22 mouse cellular contexts compared by ENCODE assay signal in the genomic region with DNA sequence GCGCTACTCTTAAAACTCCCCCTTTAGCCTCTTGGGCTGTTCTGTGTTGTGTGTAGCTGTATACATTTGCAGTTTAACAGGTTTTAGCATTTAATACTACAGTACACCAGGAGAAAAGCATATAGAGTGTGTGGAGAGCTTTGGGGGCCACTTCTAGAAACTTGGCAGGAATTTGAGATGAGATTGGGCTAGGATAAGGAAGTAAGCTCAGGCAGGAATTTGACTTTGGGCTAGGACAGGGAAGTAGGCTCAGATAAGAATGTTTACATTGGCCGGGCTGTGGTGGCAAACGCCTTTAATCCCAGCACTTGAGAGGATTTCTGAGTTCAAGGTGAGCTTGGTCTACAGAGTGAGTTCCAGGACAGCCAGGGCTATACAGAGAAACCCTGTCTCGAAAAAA. TPM values are rescaled to one million over a fixed set of nuclear protein-coding genes. Genes with fewer than 3 reads are reported as not detected.
DNase-seq lines count a peak whose midpoint lies in the region; ATAC-seq and TF ChIP-seq lines count a peak whose summit lies in the region.
"Had no signal": no experiment of that assay in that cellular context is flagged by ENCODE, and none has a peak within 500 bp of the region (broad histone marks: within the 10 kb centered on the region; RNA-seq: fewer than 3 reads in every experiment).

No protein-coding gene starts in this region.

- H3K4me1 ChIP-seq in lung, embryonic 14.5 days (ENCODE audit: insufficient read depth) = no peaks in the 10 kb centered on the region
- H3K4me1 ChIP-seq in lung, adult 2 months (ENCODE audit: control insufficient read depth, insufficient read depth, low read length) = no peaks in the 10 kb centered on the region
- H3K4me1 ChIP-seq in lung, embryonic 16.5 days (replicated peaks; ENCODE audit: control insufficient read depth, insufficient read depth, low read length) = no peaks in the 10 kb centered on the region
- H3K4me1 ChIP-seq: embryonic facial prominence, embryonic 10.5 days; embryonic facial prominence, embryonic 12.5 days; forebrain, embryonic 13.5 days; forebrain, embryonic 15.5 days had no signal

- peaks cover 10% of the 10 kb centered on the region; the same call in 1 of the 2 replicates for H3K36me3 ChIP-seq in lung, embryonic 14.5 days (ENCODE audit: insufficient read depth)
- H3K36me3 ChIP-seq in lung, embryonic 16.5 days (ENCODE audit: control insufficient read depth, insufficient read depth, low read length) = no peaks in the 10 kb centered on the region

- H3K27ac ChIP-seq in lung, embryonic 14.5 days (ENCODE audit: low read depth) = no peak overlapping the region
- no peak overlapping the region for H3K27ac ChIP-seq in lung, embryonic 16.5 days (ENCODE audit: low read length)
- H3K27ac ChIP-seq: embryonic facial prominence, embryonic 10.5 days; embryonic facial prominence, embryonic 12.5 days; forebrain, embryonic 13.5 days; forebrain, embryonic 15.5 days had no signal

- no peak for ATAC-seq in lung, embryonic 14.5 days (ENCODE audit: insufficient read depth)
- ATAC-seq in lung, embryonic 16.5 days (ENCODE audit: low read depth) = peak; percentile 67
- ATAC-seq: activated CD4-positive, CD25-positive, alpha-beta regulatory T cell, adult 4 months; forebrain, embryonic 13.5 days; forebrain, embryonic 15.5 days; forebrain, postnatal 0 days; Patski had no signal

- H3K4me2 ChIP-seq in lung, embryonic 14.5 days = no peak overlapping the region
- H3K4me2 ChIP-seq in lung, embryonic 16.5 days (ENCODE audit: low read depth, low read length) = no peak overlapping the region
- H3K4me2 ChIP-seq: embryonic facial prominence, embryonic 12.5 days; forebrain, embryonic 13.5 days; forebrain, embryonic 15.5 days had no signal

- H3K4me3 ChIP-seq in lung, embryonic 14.5 days (ENCODE audit: low read depth, low read length) = no peak overlapping the region
- no peak overlapping the region for H3K4me3 ChIP-seq in lung, adult 2 months (replicated peaks; ENCODE audit: extremely low read depth, low read depth, low read length)
- no peak overlapping the region for H3K4me3 ChIP-seq in lung, embryonic 16.5 days (ENCODE audit: low read length)
- H3K4me3 ChIP-seq: embryonic facial prominence, embryonic 10.5 days; embryonic facial prominence, embryonic 12.5 days; forebrain, embryonic 13.5 days; forebrain, embryonic 15.5 days had no signal

- no peak for TF ChIP-seq POLR2A in lung, adult 2 months (IDR thresholded peaks at IDR 0.05; ENCODE audit: borderline replicate concordance, extremely low read depth, low read depth, low read length)

- peak; percentile 7 for DNase-seq in lung, embryonic 14.5 days
- no peak for DNase-seq in lung, adult 2 months
- DNase-seq in lung, postnatal 4 days = no peak
- DNase-seq in R1 (ENCODE audit: low read depth, low spot score) = peak; percentile 58
- DNase-seq in ovary, postnatal 36 days (ENCODE audit: low spot score) = no peak
- no peak for DNase-seq in thymus, adult 18-20 months
- DNase-seq: adrenal gland, adult 8-10 months; adrenal gland, postnatal 14 days; adrenal gland, postnatal 36 days; cerebellum, adult 11-12 months; cerebellum, adult 2 months; cerebellum, adult 9-10 months; cerebellum, postnatal 10 days; cerebellum, postnatal 25 days; forebrain, postnatal 0 days had no signal

- no peak for TF ChIP-seq CTCF in lung, embryonic 14.5 days (IDR thresholded peaks at IDR 0.05; ENCODE audit: low read depth)
- TF ChIP-seq CTCF in lung, adult 2 months (IDR thresholded peaks at IDR 0.05; ENCODE audit: insufficient read depth, low read length) = no peak

- 37% methylated on average over 4 of the region's 4 CpGs for WGBS in lung, embryonic 14.5 days
- 45% methylated on average over 4 of the region's 4 CpGs for WGBS in lung, adult 2 months
- 39% methylated on average over 4 of the region's 4 CpGs for WGBS in lung, embryonic 16.5 days

- H3K9me3 ChIP-seq in lung, embryonic 14.5 days (ENCODE audit: low read depth, low read length) = no peaks in the 10 kb centered on the region
- no peaks in the 10 kb centered on the region; the same call in 1 of the 2 replicates for H3K9me3 ChIP-seq in lung, embryonic 16.5 days (ENCODE audit: control insufficient read depth, low read length)
- H3K9me3 ChIP-seq: embryonic facial prominence, embryonic 10.5 days; embryonic facial prominence, embryonic 12.5 days; forebrain, embryonic 13.5 days; forebrain, embryonic 15.5 days had no signal

- no peaks in the 10 kb centered on the region for H3K27me3 ChIP-seq in lung, embryonic 14.5 days (ENCODE audit: insufficient read depth, low read length)
- no peaks in the 10 kb centered on the region for H3K27me3 ChIP-seq in lung, embryonic 16.5 days (ENCODE audit: control insufficient read depth, insufficient read depth, low read depth, low read length)
- H3K27me3 ChIP-seq: embryonic facial prominence, embryonic 12.5 days; forebrain, embryonic 13.5 days; forebrain, embryonic 15.5 days; Patski had no signal

- H3K9ac ChIP-seq in lung, embryonic 14.5 days = no peak overlapping the region
- no peak overlapping the region for H3K9ac ChIP-seq in lung, embryonic 16.5 days (ENCODE audit: low read length)
- H3K9ac ChIP-seq: embryonic facial prominence, embryonic 12.5 days; forebrain, embryonic 13.5 days; forebrain, embryonic 15.5 days; forebrain, postnatal 0 days had no signal

RNA-seq across cellular contexts. Expression of gene Hikeshi, which starts 8.4 kb away (rescaled TPM):
- polyA plus RNA-seq in lung, embryonic 14.5 days (2014; fragmentation: Nextera tagmentation; extraction: Ambion mirVana) = 126 and 136 TPM in 2 replicates
- polyA plus RNA-seq in lung, adult 2 months (2012; rRNA removed) = 23.7 and 31.5 TPM in 2 replicates
- 128 and 132 TPM in 2 replicates for polyA plus RNA-seq in lung, embryonic 16.5 days (2015; fragmentation: Nextera tagmentation; extraction: Ambion mirVana)

RNA-seq across cellular contexts. Expression of gene Eed, which starts 31.4 kb away (rescaled TPM):
- polyA plus RNA-seq in lung, embryonic 14.5 days (2014; fragmentation: Nextera tagmentation; extraction: Ambion mirVana) = 75.5 and 78.1 TPM in 2 replicates
- 15.0 and 17.5 TPM in 2 replicates for polyA plus RNA-seq in lung, adult 2 months (2012; rRNA removed)
- 65.7 and 67.2 TPM in 2 replicates for polyA plus RNA-seq in lung, embryonic 16.5 days (2015; fragmentation: Nextera tagmentation; extraction: Ambion mirVana)

RNA-seq across cellular contexts. Expression of gene Ccdc81, which starts 46.0 kb away (rescaled TPM):
- polyA plus RNA-seq in lung, embryonic 14.5 days (2014; fragmentation: Nextera tagmentation; extraction: Ambion mirVana) = not detected in 2 replicates
- polyA plus RNA-seq in lung, adult 2 months (2012; rRNA removed) = 0.76 and 0.97 TPM in 2 replicates
- 0.69 and 1.2 TPM in 2 replicates for polyA plus RNA-seq in lung, embryonic 16.5 days (2015; fragmentation: Nextera tagmentation; extraction: Ambion mirVana)
- polyA plus RNA-seq: activated CD4-positive, CD25-positive, alpha-beta regulatory T cell, adult 4 months; Patski had no signal

Comparison
In these comparisons a context has a peak if more than half of its experiments do, and no peak if none do; other contexts are left out.
1. DNase-seq: peak in lung, embryonic 14.5 days (single experiment) and R1 (single experiment); none in lung, adult 2 months (single experiment), lung, postnatal 4 days (0 of 2), ovary, postnatal 36 days (single experiment) and thymus, adult 18-20 months (0 of 2).